Mouse (Mus musculus) forebrain, embryonic 14.5 days (tissue): ENCODE results near the gene H2-Aa. TPM values are rescaled to one million over a fixed set of nuclear protein-coding genes. Genes with fewer than 3 reads are reported as not detected.

Source experiments
- ATAC-seq: fragments of 200-750 bp; cut with Nextera tagmentation; 2 replicates; pipeline ENCODE4 v1.8.0; 2017; ENCODE audit warnings: mild to moderate bottlenecking, moderate library complexity
- DNase-seq: peaks from one replicate; pipeline ENCODE4 v3.0.0-alpha.2; 2015; ENCODE audit warnings: low spot score
- H3K27ac ChIP-seq: fragments of 300-500 bp; sonication (generic); 2 replicates; pipeline ENCODE4 v1.5.1; 2014; ENCODE audit warnings: low read depth, mild to moderate bottlenecking, control low read depth, low read length, moderate library complexity
- H3K27me3 ChIP-seq: fragments of 300-500 bp; sonication (generic); replicated peaks from 2 replicates; pipeline ENCODE4 v1.6.1; 2014; ENCODE audit warnings: low read length, control low read depth, mixed read lengths; ENCODE audit not compliant: control insufficient read depth, insufficient read depth
- H3K36me3 ChIP-seq: fragments of 300-500 bp; sonication (generic); 2 replicates; pipeline ENCODE4 v1.6.1; 2014; ENCODE audit warnings: low read length, control low read depth; ENCODE audit not compliant: control insufficient read depth, insufficient read depth
- H3K4me1 ChIP-seq: fragments of 300-500 bp; sonication (generic); 2 replicates; pipeline ENCODE4 v1.6.1; 2014; ENCODE audit warnings: antibody characterized with exemption, low read length, control low read depth; ENCODE audit not compliant: control insufficient read depth, insufficient read depth
- H3K4me2 ChIP-seq: fragments of 300-500 bp; sonication (generic); 2 replicates; pipeline ENCODE4 v1.6.1; 2014; ENCODE audit warnings: mild to moderate bottlenecking, control low read depth, low read length
- H3K4me3 ChIP-seq: fragments of 300-500 bp; sonication (generic); 2 replicates; pipeline ENCODE4 v1.5.1; 2014; ENCODE audit warnings: low read depth, low read length, control low read depth
- H3K9ac ChIP-seq: fragments of 300-500 bp; sonication (generic); 2 replicates; pipeline ENCODE4 v1.6.1; 2014; ENCODE audit warnings: mild to moderate bottlenecking, low read length, control low read depth, moderate library complexity
- H3K9me3 ChIP-seq: fragments of 300-500 bp; sonication (generic); replicated peaks from 2 replicates; pipeline ENCODE4 v1.6.1; 2016; ENCODE audit warnings: low read length, control low read depth, mixed read lengths; ENCODE audit not compliant: control insufficient read depth
- WGBS: fragments of 180-500 bp; shearing (Covaris S2); extraction: QIAGEN DNeasy Blood & Tissue Kit; methylation state at CpG from one replicate; pipeline ENCODE4 v1.1.7; 2014; 5-methylcytosine and 5-hydroxymethylcytosine counted together
- polyA plus RNA-seq: library from polyadenylated mRNA; unstranded; fragments of >200 nt; fragmentation: Nextera tagmentation; extraction: Ambion mirVana; gene quantifications from 2 replicates; pipeline ENCODE4 v1.2.1, GENCODE M21; 2014

H2-Aa gene
- polyA plus RNA-seq, 1 experiment from 2014 or later: 0.25 TPM

- Histone ChIP-seq H3K27ac (no peak overlapping the region), H3K9me3 (no peaks in the 10 kb centered on the region), H3K4me2 (no peak overlapping the region), H3K4me1 (no peaks in the 10 kb centered on the region), H3K4me3 (no peak overlapping the region), H3K27me3 (0 out of 2 replicates have a peak, but pooled peaks cover 2% of the 10 kb centered on the region), H3K9ac (no peak overlapping the region), H3K36me3 (no peaks in the 10 kb centered on the region)
- ATAC-seq: no peak
- 65% methylated on average over 2 of the region's 2 CpGs for WGBS
- no peak for DNase-seq
Observed at GRCm38 (mm10) chr17:34248764-34249163, 38.9 kb downstream of the H2-Aa start.

- WGBS: 79% methylated on average over 3 of the region's 3 CpGs
- no peak for DNase-seq
- H3K4me2 ChIP-seq: no peak overlapping the region
Observed at GRCm38 (mm10) chr17:34247047-34247446, 40.6 kb downstream of the H2-Aa start.

DNA sequence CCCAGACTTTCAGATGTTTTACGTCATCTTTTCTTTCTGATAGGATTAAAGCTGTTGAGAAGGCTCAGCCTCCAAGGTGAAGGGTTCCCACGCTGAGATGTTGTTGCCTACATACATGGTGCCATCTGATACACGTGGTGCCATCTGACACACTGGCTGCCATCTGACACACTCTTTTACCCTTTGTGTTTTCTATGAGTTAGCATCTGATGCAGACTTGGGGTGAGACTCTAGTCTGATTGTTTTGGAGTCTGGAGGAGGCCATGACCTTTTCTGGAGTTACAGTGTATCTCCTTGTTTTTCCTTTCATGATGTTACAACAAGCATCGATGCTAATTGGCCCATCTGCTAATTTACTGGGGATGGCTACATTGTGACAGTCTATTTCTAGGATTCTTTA lies 43.0 kb downstream of the H2-Aa start:
- no peaks in the 10 kb centered on the region for H3K4me1 ChIP-seq
- no peak overlapping the region for H3K4me3 ChIP-seq
- WGBS: 73% methylated on average over 4 of the region's 4 CpGs
- H3K9ac ChIP-seq: no peak overlapping the region
- H3K36me3 ChIP-seq: no peaks in the 10 kb centered on the region
- H3K27ac ChIP-seq: no peak overlapping the region
- DNase-seq (no peak), ATAC-seq (no peak)
- 0 out of 2 replicates have a peak, but pooled peaks cover 2% of the 10 kb centered on the region for H3K27me3 ChIP-seq
- H3K4me2 ChIP-seq: no peak overlapping the region
- H3K9me3 ChIP-seq: no peaks in the 10 kb centered on the region

More at GRCm38 (mm10) chr17:34247047-34247446, 40.6 kb downstream of the H2-Aa start:
- H3K4me1 ChIP-seq: no peaks in the 10 kb centered on the region
- H3K4me3 ChIP-seq: no peak overlapping the region
- no peak for ATAC-seq
- no peaks in the 10 kb centered on the region for H3K9me3 ChIP-seq
- no peak overlapping the region for H3K27ac ChIP-seq
- H3K9ac ChIP-seq: no peak overlapping the region
- H3K36me3 ChIP-seq: no peaks in the 10 kb centered on the region
- 0 out of 2 replicates have a peak, but pooled peaks cover 2% of the 10 kb centered on the region for H3K27me3 ChIP-seq

DNA sequence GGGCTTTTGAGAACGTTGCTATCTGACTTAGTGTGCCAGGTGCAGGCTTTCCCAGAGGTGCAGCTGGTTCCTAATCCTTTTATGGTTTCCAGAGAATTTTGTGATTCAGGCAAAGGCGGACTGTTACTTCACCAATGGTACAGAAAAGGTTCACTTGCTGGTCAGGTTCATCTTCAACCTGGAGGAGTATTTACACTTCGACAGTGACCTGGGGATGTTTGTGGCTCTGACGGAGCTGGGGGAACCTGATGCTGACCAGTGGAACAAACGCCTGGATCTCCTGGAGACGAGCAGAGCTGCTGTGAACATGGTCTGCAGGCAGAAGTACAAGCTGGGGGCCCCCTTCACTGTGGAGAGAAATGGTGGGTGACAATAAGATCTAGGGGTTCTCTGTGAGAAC lies 46.7 kb downstream of the H2-Aa start:
- H3K4me3 ChIP-seq: no peak overlapping the region
- H3K4me2 ChIP-seq: no peak overlapping the region
- no peak overlapping the region for H3K27ac ChIP-seq
- H3K36me3 ChIP-seq: no peaks in the 10 kb centered on the region
- H3K9ac ChIP-seq: no peak overlapping the region
- WGBS: 79% methylated on average over 6 of the region's 6 CpGs
- no peaks in the 10 kb centered on the region for H3K4me1 ChIP-seq
- H3K27me3 ChIP-seq: no peaks in the 10 kb centered on the region
- DNase-seq: no peak
- ATAC-seq: no peak
- no peaks in the 10 kb centered on the region for H3K9me3 ChIP-seq

- 74% methylated on average over 3 of the region's 3 CpGs for WGBS
- no peak for ATAC-seq
Observed at GRCm38 (mm10) chr17:34240366-34240765, 47.3 kb downstream of the H2-Aa start.

DNA sequence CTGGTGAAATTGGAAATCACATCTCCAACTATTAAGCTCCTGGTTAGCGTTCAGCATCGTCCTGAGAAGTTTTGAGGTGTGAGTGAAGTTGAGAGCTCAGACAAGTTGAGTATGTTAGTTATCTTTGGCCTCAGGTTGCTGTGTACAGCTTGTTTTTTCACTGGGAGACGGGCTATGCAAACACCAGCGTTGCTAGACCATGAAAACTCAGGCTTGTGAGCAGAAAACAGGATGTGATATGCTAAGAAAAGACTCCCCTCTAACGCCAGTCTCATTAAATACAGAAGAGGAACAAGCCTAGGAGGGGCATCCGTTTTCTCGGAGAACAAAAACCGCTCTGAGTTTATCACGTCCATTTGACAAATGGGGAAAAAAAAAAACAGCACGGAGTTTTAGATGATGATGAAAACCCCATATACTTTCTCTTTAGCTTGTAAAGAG lies 48.0 kb downstream of the H2-Aa start:
- H3K9ac ChIP-seq: no peak overlapping the region
- H3K27ac ChIP-seq: no peak overlapping the region
- ATAC-seq (no peak), DNase-seq (no peak)
- no peaks in the 10 kb centered on the region for H3K4me1 ChIP-seq
- no peak overlapping the region for H3K4me2 ChIP-seq
- H3K9me3 ChIP-seq: no peaks in the 10 kb centered on the region
- no peak overlapping the region for H3K4me3 ChIP-seq
- H3K27me3 ChIP-seq: no peaks in the 10 kb centered on the region
- no peaks in the 10 kb centered on the region for H3K36me3 ChIP-seq
- WGBS: 76% methylated on average over 10 of the region's 10 CpGs

More at GRCm38 (mm10) chr17:34240366-34240765, 47.3 kb downstream of the H2-Aa start:
- Histone ChIP-seq H3K4me1 (no peaks in the 10 kb centered on the region), H3K27ac (no peak overlapping the region), H3K36me3 (no peaks in the 10 kb centered on the region), H3K4me3 (no peak overlapping the region), H3K9ac (no peak overlapping the region), H3K9me3 (no peaks in the 10 kb centered on the region), H3K27me3 (no peaks in the 10 kb centered on the region), H3K4me2 (no peak overlapping the region)
- DNase-seq: no peak

- Histone ChIP-seq H3K4me3 (no peak within 1 kb of the TSS), H3K4me2 (no peak within 1 kb of the TSS), H3K27ac (no peak within 1 kb of the TSS), H3K4me1 (no peaks in the 10 kb centered on the region), H3K9me3 (no peaks in the 10 kb centered on the region), H3K9ac (no peak within 1 kb of the TSS), H3K27me3 (no peaks in the 10 kb centered on the region), H3K36me3 (no peaks in the 10 kb centered on the region)
- 65% methylated on average over 3 of the region's 3 CpGs for WGBS
- DNase-seq (peak; percentile 67), ATAC-seq (no peak)
Observed at GRCm38 (mm10) chr17:34238706-34239105, 48.9 kb downstream of the H2-Aa start, which contains the start of gene H2-Ob. Gene H2-Ob, plus strand, starts transcription at chr17:34238903.

- no peaks in the 10 kb centered on the region for H3K27me3 ChIP-seq
- DNase-seq: no peak
- H3K27ac ChIP-seq: no peak overlapping the region
- no peak overlapping the region for H3K4me2 ChIP-seq
- no peaks in the 10 kb centered on the region for H3K36me3 ChIP-seq
- no peak for ATAC-seq
- H3K4me3 ChIP-seq: no peak overlapping the region
- 83% methylated on average over 3 of the region's 3 CpGs for WGBS
- H3K9ac ChIP-seq: no peak overlapping the region
- H3K9me3 ChIP-seq: no peaks in the 10 kb centered on the region
- no peaks in the 10 kb centered on the region for H3K4me1 ChIP-seq
Observed at GRCm38 (mm10) chr17:34237741-34238140, 49.9 kb downstream of the H2-Aa start.

DNA sequence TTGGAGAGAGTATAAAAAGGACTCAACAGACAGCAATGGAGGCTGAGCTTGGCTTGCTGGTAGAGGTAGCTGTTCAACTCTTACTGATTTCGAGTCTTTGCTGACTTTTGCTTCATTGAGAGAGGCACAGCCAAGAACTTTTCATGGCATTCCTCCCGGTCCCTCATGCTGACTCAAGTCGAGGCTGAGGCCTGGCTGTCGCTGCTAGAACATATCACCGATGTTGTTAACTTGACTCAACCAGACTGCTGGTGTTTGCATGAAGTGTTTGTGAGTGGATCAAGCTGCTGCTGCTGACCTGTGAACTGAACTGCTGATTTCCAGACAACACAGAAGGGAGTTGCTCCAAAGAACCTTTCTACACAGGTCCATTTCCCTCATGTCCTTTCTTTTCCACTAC lies 50.9 kb downstream of the H2-Aa start:
- ATAC-seq (no peak), DNase-seq (no peak)
- no peak overlapping the region for H3K4me3 ChIP-seq
- 87% methylated on average over 5 of the region's 5 CpGs for WGBS
- no peaks in the 10 kb centered on the region for H3K4me1 ChIP-seq
- H3K27ac ChIP-seq: no peak overlapping the region
- H3K9me3 ChIP-seq: no peaks in the 10 kb centered on the region
- H3K4me2 ChIP-seq: no peak overlapping the region
- H3K36me3 ChIP-seq: no peaks in the 10 kb centered on the region
- no peaks in the 10 kb centered on the region for H3K27me3 ChIP-seq
- H3K9ac ChIP-seq: no peak overlapping the region
